Mouse (Mus musculus) embryonic facial prominence, embryonic 13.5 days (tissue): ENCODE measurements around the gene Gcsam. TPM values are rescaled to one million over a fixed set of nuclear protein-coding genes. Genes with fewer than 3 reads are reported as not detected.

Experiments
- ATAC-seq: fragments of 200-750 bp; cut with Nextera tagmentation; 2 replicates; pipeline ENCODE4 v1.8.0; 2017; ENCODE audit warnings: low read depth; ENCODE audit not compliant: insufficient number of reproducible peaks, insufficient read depth, low FRiP score, low TSS enrichment
- H3K27ac ChIP-seq: fragments of 300-500 bp; sonication (generic); 2 replicates; pipeline ENCODE4 v1.5.1; 2015; ENCODE audit warnings: moderate library complexity, mild to moderate bottlenecking, inconsistent platforms
- H3K27me3 ChIP-seq: fragments of 300-500 bp; sonication (generic); 2 replicates; pipeline ENCODE4 v1.6.1; 2015; ENCODE audit warnings: mild to moderate bottlenecking, inconsistent platforms
- H3K36me3 ChIP-seq: fragments of 300-500 bp; sonication (generic); 2 replicates; pipeline ENCODE4 v1.6.1; 2015; ENCODE audit warnings: mild to moderate bottlenecking, inconsistent platforms
- H3K4me1 ChIP-seq: fragments of 300-500 bp; sonication (generic); 2 replicates; pipeline ENCODE4 v1.6.1; 2015; ENCODE audit warnings: inconsistent platforms
- H3K4me2 ChIP-seq: fragments of 300-500 bp; sonication (generic); 2 replicates; pipeline ENCODE4 v1.6.1; 2015; ENCODE audit warnings: moderate library complexity, mild to moderate bottlenecking, inconsistent platforms
- H3K4me3 ChIP-seq: fragments of 300-500 bp; sonication (generic); 2 replicates; pipeline ENCODE4 v1.5.1; 2015; ENCODE audit warnings: mild to moderate bottlenecking, inconsistent platforms
- H3K9ac ChIP-seq: fragments of 300-500 bp; sonication (generic); 2 replicates; pipeline ENCODE4 v1.6.1; 2015; ENCODE audit warnings: mild to moderate bottlenecking, inconsistent platforms
- H3K9me3 ChIP-seq: fragments of 300-500 bp; sonication (generic); 2 replicates; pipeline ENCODE4 v1.6.1; 2016; ENCODE audit warnings: inconsistent platforms
- WGBS: fragments of 180-500 bp; shearing (Covaris S2); methylation state at CpG from one replicate; pipeline ENCODE4 v1.1.7; 2015; ENCODE audit warnings: mixed read lengths; 5-methylcytosine and 5-hydroxymethylcytosine counted together
- polyA plus RNA-seq: library from polyadenylated mRNA; unstranded; fragments of >200 nt; fragmentation: Nextera tagmentation; extraction: Ambion mirVana; gene quantifications from 2 replicates; pipeline ENCODE4 v1.2.1, GENCODE M21; 2015

Gcsam gene
- polyA plus RNA-seq, 1 experiment from 2014 or later = 0.18 TPM

DNA sequence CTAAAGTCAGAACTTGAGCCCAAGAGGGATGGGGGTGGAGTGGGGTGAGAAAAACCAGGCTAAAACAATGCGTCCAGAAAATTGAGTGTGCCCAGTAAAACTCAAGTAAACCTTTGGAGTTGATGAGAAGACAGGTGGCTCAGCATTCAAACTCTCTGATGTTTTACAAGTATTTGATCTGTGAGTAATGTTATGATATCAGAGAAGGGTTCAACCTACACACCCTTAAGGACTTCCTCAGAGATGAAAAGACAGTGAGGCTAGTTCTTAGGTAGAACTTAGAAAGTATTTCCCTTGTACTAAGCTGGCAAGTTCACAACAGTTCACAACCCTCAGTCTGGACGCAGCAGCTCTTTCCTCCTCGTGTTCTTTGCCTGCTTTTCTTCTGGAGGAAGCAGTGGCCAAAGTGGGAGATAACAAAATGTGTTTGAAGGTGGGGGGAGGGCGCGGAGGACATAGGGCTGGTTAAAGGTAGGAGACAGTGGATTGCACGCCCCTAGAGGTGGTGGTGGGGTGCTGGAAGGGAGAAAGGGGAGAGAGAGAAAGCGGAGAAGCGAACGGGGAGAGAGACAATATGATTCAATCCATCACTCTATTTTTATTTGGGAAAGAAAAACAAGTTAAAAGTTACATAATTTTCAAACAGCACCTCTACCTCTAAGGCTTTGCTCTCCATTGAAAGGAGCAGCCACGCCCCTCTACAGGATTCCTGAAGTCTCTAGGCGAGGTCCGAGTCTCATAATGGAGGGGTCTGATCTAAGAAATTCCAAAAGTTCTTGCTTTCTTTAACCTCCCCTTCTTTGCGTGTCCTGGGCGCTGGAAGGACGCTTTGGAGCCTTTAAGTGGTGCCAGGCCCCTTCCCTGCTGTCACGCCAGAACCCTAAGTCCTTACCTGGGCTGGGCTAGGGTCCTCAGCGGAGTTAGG is 43.1 kb downstream of the Gcsam start:
- H3K9ac ChIP-seq = peak overlapping the region; percentile 46; the same call in 1 of the 2 replicates
- no peak overlapping the region for H3K27ac ChIP-seq
- peak overlapping the region; percentile 40 for H3K4me3 ChIP-seq
- no peak for ATAC-seq
- no peaks in the 10 kb centered on the region for H3K36me3 ChIP-seq
- H3K4me2 ChIP-seq = peak overlapping the region; percentile 70
- 15% methylated on average over 17 of the region's 17 CpGs for WGBS
- H3K4me1 ChIP-seq = peaks cover 11% of the 10 kb centered on the region
- no peaks in the 10 kb centered on the region for H3K9me3 ChIP-seq
- peaks cover 26% of the 10 kb centered on the region for H3K27me3 ChIP-seq

DNA sequence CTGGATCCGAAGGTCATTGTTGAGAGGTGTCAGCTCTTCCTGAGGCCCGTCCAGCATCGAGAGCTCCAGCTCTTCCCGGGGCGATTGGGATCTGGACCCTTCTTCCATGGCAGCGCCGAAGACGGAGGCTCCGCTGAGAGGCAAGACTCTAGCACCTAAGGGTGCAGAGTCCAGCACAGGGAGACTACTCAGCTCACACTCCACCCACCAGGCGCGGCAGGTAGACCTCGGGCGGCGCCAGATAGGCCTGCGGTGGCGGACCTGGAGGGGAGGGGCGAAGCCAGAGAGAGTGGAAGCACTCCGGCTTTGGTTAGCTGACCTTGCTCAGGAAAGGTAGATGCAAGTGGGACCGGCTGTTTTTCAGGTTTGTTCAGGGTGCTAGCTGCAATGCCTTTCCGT is 43.8 kb downstream of the Gcsam start, which contains the start of gene BC016579:
Gene BC016579, minus strand, starts transcription at position 135 of the 399 bp plus-strand sequence.
- Histone ChIP-seq H3K27ac (no peak within 1 kb of the TSS), H3K4me3 (peak within 1 kb of the TSS; percentile 40), H3K9ac (peak within 1 kb of the TSS; percentile 46; the same call in 1 of the 2 replicates), H3K9me3 (no peaks in the 10 kb centered on the region), H3K36me3 (no peaks in the 10 kb centered on the region), H3K4me2 (peak within 1 kb of the TSS; percentile 70), H3K4me1 (peaks cover 11% of the 10 kb centered on the region), H3K27me3 (peaks cover 26% of the 10 kb centered on the region)
- WGBS = 3% methylated on average over 20 of the region's 20 CpGs
- ATAC-seq = 0 out of 2 replicates have a peak, but pooled peaks have one; percentile 40

DNA sequence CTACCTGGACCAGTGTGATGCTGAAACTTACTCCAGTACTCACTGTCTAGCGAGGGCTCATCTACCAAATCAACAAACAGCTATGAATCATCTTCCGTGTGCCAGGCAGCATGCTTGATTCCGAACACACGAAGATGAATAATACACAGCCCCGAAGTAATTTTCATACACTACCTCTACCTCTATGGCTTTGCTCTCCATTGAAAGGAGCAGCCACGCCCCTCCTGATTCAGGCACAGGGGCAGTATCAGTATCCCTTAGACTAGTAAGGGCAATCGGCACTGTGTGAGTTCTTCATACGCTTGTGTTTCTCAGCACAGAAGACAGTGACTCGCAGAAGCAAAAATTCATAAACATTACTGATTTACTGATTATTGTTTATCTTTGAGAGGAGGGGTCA is 44.3 kb downstream of the Gcsam start:
- 58% methylated on average over 9 of the region's 9 CpGs for WGBS
- peaks cover 26% of the 10 kb centered on the region for H3K27me3 ChIP-seq
- peaks cover 11% of the 10 kb centered on the region for H3K4me1 ChIP-seq
- ATAC-seq = no peak
- peak overlapping the region; percentile 70 for H3K4me2 ChIP-seq
- no peak overlapping the region for H3K9ac ChIP-seq
- H3K9me3 ChIP-seq = no peaks in the 10 kb centered on the region
- no peak overlapping the region for H3K27ac ChIP-seq
- peak overlapping the region; percentile 40; the same call in 1 of the 2 replicates for H3K4me3 ChIP-seq
- no peaks in the 10 kb centered on the region for H3K36me3 ChIP-seq

DNA sequence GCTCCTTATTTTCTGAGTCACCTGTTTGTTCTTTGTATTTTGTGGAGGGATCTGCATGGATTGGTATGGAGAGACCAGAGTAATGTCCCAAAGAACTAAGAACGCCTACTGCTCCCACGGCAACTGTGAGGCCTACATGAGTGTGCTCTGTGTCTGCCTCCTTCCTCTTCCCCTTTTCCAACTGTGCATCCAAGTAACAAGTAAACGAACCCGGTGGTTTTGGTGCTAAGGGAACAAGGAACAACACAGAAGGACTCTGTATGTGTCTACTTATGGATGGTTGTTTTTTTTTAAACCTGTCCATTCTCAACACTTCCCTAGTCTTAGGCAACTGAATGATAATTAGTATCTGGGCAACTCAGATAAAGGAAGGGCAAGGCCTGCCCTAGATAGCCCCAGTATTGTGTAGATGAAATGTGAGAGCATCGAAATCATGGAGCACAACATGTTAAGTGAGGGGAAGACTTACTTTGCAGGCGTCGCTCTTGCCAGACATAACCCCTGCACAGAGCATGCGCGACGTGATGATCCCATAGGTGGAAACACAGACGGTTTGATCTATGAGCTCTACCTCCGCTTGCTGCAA is 47.5 kb downstream of the Gcsam start:
- H3K36me3 ChIP-seq = no peaks in the 10 kb centered on the region

DNA sequence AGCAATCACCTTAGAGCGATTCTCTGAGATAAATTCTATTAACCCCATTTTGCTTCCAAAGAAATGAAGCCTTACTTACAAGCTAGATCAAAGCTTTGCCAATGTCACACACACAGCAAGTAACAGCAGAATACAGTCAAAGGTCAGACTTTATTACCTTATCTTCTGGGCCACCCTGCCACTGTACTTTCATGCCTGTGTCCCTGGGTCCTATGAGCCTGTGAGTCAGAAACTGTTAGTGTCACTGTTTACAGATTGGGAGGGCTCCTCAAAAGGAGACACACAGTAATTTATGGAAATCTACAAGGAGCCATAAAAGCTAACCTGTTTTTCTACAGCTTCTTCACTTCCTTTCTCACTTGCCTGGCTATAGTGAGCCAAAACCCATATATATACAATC is 48.1 kb downstream of the Gcsam start:
- no peak overlapping the region for H3K9ac ChIP-seq
- H3K27ac ChIP-seq = no peak overlapping the region
- H3K4me1 ChIP-seq = peaks cover 10% of the 10 kb centered on the region
- 90% methylated on average over 1 of the region's 1 CpGs for WGBS
- H3K4me3 ChIP-seq = no peak overlapping the region
- no peaks in the 10 kb centered on the region for H3K36me3 ChIP-seq
- no peak for ATAC-seq
- H3K27me3 ChIP-seq = peaks cover 18% of the 10 kb centered on the region
- no peaks in the 10 kb centered on the region for H3K9me3 ChIP-seq
- no peak overlapping the region for H3K4me2 ChIP-seq

More for the DNA sequence above, 47.5 kb downstream of the Gcsam start:
- WGBS = 94% methylated on average over 12 of the region's 12 CpGs
- H3K9ac ChIP-seq = no peak overlapping the region
- no peak overlapping the region for H3K4me3 ChIP-seq
- no peak overlapping the region for H3K27ac ChIP-seq
- no peak for ATAC-seq
- peaks cover 22% of the 10 kb centered on the region for H3K27me3 ChIP-seq
- peaks cover 11% of the 10 kb centered on the region for H3K4me1 ChIP-seq
- H3K4me2 ChIP-seq = no peak overlapping the region
- no peaks in the 10 kb centered on the region for H3K9me3 ChIP-seq

DNA sequence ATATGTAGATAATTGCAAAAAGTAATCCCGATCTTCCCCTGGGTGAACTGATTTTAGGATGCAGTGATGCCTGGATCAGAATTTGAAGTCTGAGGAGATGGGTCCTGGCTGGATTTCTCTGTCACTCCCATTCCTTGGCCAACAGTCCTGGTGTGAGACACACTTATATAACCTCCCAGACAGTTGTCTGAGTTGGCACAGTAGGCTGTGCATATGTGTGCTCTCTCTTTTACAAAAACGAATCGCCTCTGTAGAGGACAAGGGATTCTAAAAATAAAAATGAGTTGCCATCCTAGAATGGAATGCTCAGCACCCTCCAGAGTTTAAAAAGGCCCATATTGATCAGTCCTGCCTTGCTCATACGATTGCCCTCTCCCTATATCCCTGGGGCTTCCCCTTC is 49.4 kb downstream of the Gcsam start:
- Histone ChIP-seq H3K9me3 (no peaks in the 10 kb centered on the region), H3K4me3 (no peak overlapping the region), H3K4me2 (no peak overlapping the region), H3K9ac (no peak overlapping the region), H3K27ac (no peak overlapping the region), H3K36me3 (no peaks in the 10 kb centered on the region), H3K4me1 (no peaks in the 10 kb centered on the region), H3K27me3 (peaks cover 4% of the 10 kb centered on the region)
- ATAC-seq = no peak
- 85% methylated on average over 4 of the region's 4 CpGs for WGBS

DNA sequence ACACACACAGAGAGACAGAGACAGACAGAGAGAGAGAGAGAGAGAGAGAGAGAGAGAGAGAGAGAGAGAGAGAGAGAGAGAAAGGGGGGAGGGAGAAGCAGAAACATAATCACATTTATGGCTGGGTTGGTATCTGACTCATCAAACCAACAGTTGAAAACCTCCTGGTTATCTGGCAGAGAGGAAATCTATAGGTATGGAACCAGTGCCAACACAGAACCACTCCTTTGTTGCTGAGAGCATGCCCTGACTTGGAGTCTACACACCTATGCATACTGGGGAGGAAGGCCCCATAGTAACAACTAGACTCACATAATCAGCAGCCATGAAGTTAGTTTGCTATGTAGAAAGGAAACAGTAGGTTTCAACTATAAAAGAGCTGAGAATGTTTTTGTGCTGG is 52.2 kb downstream of the Gcsam start:
- Histone ChIP-seq H3K9ac (no peak overlapping the region), H3K4me2 (no peak overlapping the region), H3K4me3 (no peak overlapping the region), H3K27ac (no peak overlapping the region), H3K4me1 (no peaks in the 10 kb centered on the region), H3K9me3 (no peaks in the 10 kb centered on the region), H3K27me3 (no peaks in the 10 kb centered on the region), H3K36me3 (no peaks in the 10 kb centered on the region)
- ATAC-seq = no peak

DNA sequence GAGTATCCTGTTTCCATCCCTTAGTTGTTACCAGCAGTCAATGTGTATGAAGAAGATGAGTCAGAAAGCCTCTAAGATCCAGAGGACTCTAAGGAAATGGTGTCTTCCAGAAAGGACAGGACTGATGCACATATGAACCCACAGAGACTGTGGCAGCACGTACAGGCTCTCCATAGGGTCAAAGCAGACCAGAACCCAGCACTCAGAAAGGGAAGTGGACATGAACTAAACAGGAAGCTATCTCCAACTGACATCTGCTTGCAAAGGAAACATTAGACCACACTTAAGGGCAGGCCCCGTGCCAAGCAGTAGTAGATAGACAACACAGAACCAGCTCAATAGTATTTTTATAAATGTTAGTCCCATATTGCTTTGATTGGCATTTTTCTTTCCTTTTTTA is 56.0 kb downstream of the Gcsam start:
- ATAC-seq = no peak
- 79% methylated on average over 2 of the region's 2 CpGs for WGBS
- no peak overlapping the region for H3K9ac ChIP-seq
- no peak overlapping the region for H3K4me2 ChIP-seq
- H3K27ac ChIP-seq = no peak overlapping the region
- H3K27me3 ChIP-seq = no peaks in the 10 kb centered on the region
- no peaks in the 10 kb centered on the region for H3K4me1 ChIP-seq
- H3K4me3 ChIP-seq = no peak overlapping the region
- no peaks in the 10 kb centered on the region for H3K9me3 ChIP-seq
- H3K36me3 ChIP-seq = no peaks in the 10 kb centered on the region

DNA sequence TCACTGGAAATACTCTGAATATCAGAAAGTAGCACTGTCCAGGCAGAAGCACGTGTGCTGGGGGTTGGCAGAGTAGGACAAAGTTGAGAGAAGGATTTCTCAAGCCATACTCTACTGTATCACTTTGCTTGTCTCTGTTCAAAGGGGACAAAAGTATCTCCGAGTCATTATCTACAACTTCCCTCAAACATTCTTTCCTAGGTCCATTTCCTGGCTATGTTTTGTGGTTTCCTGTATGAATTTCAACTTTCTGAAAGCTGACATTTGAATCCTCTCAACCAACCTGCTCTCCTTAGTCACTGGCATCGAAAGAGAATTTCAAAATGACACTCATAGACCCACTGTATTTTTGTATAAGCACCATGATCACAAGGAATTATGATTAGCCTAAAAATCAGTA is 58.0 kb downstream of the Gcsam start:
- H3K9me3 ChIP-seq = no peaks in the 10 kb centered on the region
- 64% methylated on average over 3 of the region's 3 CpGs for WGBS
- no peak for ATAC-seq
- H3K9ac ChIP-seq = no peak overlapping the region
- no peaks in the 10 kb centered on the region for H3K27me3 ChIP-seq
- H3K4me2 ChIP-seq = no peak overlapping the region
- no peak overlapping the region for H3K27ac ChIP-seq
- H3K36me3 ChIP-seq = no peaks in the 10 kb centered on the region
- no peak overlapping the region for H3K4me3 ChIP-seq
- H3K4me1 ChIP-seq = no peaks in the 10 kb centered on the region

DNA sequence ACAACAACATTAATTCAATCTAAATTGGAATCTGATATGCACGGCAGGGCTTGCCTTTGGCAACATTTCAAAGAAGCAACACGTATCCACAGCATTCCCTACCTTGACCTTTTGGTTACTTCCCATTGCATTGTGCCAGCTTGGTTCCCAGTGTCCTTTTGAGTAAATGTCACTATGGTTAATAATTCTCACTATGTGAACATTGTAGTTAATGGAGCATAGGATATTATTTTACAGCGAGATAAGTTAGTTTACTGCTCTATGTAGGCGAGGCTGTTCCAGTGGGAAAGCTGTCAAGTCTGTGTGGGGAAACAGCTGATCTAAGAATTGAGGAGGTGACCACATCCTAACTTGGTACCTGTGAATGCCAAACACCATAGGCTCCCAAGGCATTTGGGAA is 59.8 kb downstream of the Gcsam start:
- Histone ChIP-seq H3K36me3 (no peaks in the 10 kb centered on the region), H3K27ac (no peak overlapping the region), H3K27me3 (no peaks in the 10 kb centered on the region), H3K9me3 (no peaks in the 10 kb centered on the region), H3K9ac (no peak overlapping the region), H3K4me3 (no peak overlapping the region), H3K4me1 (no peaks in the 10 kb centered on the region), H3K4me2 (no peak overlapping the region)
- 60% methylated on average over 4 of the region's 4 CpGs for WGBS
- no peak for ATAC-seq
